Mouse (Mus musculus) natural killer cell, adult 2 months (primary cell): ENCODE measurements around the gene Gabrr2.

Source experiments
- DNase-seq, 2 experiments: peaks; one replicate each; pipeline ENCODE4 v3.0.0; 2022; ENCODE audit warnings: low spot score in 2 of 2

The Gabrr2 gene

DNA sequence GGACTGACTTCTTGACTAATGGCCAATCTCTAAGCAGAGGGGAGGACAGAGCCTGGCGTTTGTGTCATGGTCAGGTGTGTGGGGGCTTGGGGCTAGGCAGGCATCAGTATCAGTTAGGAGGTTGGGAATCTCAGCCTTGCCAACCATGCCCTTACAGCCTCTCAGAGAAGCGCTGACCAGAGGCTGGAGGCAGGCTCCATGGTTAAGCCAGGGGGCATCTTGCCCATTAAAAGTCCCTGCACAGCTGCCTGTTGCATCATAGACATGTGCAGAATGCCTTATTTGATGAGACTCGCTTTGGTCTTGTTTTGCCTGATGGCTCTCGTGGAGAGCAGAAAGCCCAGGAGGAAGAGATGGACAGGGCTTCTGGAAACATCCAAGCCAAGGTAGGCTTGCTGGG, at the start of gene Gabrr2:
Gene Gabrr2, plus strand, starts transcription at position 19 of the 400 bp plus-strand sequence.
- DNase-seq, result no peak

DNA sequence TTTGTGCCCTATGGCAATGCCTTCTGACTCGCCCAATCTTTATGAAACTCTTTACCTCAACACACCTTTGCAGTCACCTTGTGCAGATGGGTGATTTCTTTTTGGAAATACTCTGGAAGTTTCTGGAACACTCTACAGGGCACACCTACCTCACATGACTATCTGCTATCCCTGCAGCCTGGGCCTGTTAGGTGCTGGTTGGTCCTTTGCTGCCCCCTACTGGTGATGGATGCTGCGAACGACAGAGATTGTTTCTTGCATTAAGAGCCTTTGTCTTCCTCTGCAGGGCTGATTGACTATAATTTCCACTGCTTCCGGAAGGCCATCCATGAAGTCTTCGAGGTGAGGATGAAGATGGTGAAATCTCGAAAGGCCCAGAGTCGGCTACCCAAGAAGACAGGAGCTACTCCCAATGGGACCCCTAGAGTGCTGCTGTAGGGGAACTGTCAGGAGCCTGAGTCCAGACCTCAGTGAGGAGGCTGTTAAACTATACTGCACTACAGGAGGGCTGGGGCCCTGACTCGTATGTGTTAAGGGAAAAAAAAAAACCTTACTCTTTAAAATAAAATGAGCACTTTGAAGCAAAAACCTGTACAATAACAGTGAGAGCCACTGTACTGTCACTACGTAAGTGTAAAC, 44.3 kb upstream of the Gabrr2 start:
- peak; percentile 73 to 81 for DNase-seq

DNA sequence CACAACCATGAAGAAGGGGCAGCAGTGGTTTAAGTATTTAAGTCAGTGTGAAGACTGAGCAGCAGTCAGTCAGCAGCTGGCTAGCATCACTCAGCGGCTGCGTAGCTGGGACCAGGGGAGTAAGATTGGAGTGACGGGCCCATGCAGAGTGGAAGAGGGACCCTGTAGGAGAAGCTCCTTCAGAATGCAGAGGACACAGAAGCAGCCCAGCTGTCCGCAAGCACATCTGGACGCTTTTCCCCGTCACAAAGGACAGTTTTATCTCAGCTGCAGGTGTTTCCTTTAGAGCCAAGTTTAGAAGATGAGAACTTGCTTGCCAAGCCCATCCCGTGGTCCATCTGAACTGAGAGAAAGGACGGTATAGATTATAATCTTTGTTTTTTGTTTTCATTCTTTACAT, 38.4 kb upstream of the Gabrr2 start:
- no peak for DNase-seq

DNA sequence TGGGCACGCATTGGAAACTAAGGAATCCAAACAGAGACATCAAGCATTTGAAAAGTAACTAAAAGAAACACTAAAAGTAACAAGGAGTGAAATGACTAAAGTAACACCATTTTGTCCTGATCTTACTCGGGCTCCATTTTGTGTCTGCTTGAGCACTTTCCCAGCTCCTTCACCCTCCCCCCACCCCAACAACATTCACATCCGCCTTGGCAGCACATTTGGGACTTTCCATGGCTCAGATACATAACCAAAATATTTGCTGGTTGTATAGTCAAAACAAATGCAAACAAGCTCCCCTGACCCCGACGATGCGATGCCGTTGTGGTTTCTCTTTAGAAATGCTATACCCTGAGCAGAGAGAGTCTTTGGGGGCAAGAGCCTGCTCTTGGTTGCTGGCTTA, 33.7 kb upstream of the Gabrr2 start:
- DNase-seq, result no peak

DNA sequence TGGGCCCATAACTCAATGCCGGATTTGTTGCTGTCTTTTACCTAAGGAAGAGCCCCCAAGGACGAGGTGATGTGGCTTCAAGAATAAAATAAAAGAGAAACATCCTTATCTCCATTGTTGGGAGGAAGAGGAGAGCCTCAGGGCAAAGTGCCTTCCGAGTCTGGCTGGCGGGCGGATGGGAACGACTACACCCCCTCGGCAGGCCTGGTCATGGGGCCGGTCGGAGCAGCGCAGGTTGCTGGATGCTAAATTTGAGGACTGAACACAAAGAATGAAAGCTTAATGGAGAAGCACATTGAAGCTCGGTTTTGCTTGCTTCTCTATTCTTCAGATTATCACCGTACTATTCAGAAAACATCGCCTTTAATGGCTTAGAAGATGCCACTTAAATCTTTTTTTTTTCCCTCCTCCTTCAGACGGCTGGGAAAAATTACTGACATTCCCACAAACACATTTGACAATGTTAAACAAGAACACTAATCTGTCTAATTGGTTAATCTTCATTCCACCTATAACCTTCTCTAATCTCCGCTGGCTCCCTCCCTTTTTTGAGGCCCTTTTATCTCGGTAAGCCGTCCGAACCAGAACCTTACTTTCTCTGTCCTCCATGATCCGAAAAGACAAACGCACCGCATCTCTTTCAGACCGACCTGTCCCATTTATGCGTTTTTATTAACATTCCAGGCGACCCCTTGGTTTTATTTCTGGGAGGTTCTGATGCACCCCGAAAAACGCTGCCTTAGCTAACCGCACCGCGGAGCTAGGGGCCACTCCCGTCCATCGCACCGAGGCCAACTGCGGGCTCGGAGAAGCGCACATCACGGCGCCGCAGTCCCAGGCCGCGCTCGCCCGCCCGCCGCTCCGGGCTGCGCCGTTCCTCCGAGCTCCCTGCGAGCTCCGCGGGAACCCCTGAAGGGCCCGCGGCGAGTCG, 32.3 kb upstream of the Gabrr2 start:
- DNase-seq, result peak in 1 of 2 experiments; percentile 18

DNA sequence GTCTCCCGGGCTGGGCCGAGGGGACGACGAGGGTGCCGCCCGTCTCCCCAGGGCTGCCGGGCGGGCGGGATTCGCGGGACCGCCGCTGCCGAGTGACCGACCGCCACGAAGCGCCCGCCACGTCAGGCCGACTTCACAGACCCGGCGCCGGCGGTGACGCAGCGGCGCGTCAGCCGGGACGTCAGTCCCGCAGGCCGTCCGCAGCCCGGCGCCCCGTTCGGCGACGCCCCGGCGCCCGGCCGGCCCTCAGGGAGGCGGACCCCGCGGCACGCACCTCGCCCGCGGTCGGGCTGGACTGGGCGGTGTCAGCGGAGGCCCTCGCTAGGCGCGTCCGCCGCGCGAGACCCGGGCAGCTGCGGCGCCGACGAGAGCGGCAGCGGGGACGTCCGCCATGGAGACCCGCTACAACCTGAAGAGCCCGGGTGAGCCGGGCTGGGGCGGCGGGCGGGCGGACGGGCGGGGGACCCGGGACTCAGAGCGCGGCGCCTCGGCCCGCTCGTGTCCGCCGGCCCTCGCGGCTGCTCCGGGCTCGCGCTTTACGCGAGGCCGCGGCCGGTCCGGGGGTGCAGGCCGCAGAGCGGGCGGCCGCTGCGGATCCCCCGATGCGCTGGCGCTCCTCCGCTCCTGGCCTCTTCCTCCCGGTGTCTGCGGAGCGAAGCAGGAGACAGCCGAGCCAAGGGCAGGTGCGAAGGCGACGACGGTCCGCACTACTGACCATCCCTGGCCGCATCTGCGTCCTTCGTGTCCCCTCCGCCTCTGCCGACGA, 31.4 kb upstream of the Gabrr2 start, which contains the start of gene Ube2j1:
Gene Ube2j1, plus strand, starts transcription at position 222 of the 766 bp plus-strand sequence.
- DNase-seq, result peak; percentile 73 to 78

DNA sequence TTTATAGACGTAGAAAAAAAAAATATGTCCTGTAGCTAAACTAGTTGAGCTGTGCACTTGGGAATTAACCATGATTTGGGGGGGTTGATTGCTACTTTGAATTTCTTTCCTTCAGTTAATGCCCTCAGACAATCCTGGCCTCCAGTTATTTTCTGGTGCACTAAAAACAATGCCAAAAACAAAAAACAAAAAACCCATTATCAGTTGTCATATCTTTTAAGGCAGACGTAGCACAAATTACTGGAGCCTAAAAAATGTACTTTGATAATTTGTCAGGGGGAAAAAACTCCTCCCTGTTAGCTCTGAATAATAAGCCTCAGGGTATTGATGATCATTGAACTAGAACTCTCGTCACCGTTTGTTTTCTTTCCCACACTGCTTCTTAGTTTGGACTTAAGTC, 30.8 kb upstream of the Gabrr2 start:
- DNase-seq, result no peak

DNA sequence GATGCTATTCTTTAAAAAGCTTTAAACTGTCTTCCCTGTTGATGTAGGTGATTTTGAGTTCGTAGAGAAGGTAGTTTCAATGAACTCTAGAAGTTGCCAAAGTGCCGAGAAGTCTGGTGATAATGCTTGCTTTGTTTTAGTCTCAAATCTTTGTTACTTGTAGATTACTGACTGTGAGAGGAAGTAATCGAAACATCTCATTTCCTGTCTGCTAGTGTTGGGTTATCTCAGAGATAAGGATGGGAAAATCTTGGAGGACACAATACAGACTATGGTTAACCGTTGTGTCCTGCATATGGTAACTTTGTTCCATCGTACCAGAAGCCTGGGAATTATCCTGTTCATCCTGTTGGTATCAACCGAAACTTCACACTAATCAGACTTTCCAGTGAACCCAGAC, 29.3 kb upstream of the Gabrr2 start:
- no peak for DNase-seq

DNA sequence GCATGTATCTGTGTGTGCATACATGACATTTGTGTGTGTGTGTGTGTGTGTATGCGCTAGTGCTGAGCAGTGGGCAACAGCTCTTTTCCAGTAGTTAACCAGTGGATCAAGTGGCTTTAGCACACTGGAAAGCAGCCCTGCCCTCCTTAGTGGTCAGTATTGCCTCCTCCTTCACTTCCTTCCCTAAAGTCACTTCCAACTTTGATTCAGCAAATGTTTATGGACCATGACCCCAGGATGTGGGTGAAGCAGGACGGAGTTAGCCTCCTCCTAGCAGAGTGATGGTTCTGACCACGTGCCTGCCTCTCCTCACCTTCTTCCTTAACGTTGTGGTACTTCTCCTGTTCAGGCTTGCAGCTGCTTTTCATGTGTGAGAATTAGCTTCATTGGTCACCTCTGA, 23.0 kb upstream of the Gabrr2 start:
- no peak for DNase-seq

DNA sequence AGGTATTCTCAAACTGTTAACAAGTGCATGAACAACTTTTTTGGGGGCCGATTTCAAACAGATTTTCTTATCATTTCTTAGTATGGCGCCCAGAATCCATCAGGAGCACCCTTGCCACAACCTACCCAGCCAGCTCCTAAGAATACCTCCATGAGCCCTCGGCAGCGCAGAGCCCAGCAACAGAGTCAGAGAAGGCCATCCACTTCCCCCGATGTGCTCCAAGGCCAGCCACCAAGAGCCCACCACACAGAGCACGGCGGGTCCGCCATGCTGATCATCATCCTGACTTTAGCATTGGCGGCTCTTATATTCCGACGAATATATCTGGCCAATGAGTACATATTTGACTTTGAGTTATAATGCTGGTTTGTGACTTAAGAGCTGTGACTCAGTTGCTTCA, 13.2 kb upstream of the Gabrr2 start:
- DNase-seq, result no peak

DNA sequence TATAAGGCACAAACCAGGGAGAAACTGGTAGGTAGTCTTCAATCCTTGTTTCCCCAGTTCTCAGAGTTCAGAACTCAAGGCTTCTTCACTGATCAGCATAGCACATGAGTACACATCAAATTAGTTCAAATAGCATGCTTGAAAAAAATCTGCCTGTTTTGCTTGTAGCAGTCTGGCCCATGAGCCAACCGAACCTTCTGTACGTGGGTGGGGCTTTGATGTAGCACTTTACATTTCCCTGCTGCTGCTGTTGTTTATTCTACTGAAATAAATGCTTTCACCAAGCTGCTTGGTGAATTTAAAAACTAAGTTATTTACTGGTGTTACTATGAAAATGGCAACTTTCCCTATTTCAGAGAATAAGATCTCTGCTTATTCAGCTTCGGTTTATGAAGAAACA, 10.7 kb upstream of the Gabrr2 start:
- no peak for DNase-seq

DNA sequence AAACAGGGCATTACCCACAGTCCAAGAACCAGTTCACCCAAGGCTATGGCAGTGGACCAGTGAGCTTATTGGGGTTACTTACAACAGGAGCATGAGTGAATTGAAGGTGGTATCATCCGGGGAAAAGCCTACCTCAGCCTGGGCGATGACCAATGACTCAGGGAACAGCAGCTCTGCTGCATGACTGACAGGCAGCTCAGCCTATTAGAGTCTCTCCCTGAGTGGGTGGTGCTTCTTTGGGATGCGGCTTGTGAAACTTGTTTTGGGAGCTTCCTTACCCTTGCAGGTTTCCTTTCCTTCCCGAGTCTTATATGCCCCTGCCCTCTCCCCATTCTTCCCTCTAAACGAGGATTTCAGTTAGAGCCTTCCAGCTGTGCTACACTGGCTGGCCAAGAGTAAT, 10.1 kb upstream of the Gabrr2 start:
- no peak for DNase-seq

DNA sequence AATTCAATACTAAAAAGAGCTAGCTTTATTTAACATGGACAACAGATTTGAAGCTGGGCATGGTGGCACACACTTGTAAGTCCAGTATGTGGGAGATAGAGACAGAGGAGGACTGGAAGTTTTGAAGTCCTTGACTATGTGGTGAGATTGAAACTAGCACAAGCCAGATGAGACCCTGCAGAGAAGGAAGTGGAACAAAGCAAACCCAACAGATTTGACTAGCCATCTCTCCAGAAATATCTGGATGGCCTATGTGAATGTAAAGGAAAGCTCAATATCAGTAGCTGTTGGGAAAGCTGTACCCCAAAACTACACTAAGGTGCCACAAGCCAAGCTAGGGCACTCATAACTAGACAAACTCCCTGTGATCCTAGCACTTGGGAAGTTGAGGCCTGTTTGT, 8.4 kb upstream of the Gabrr2 start:
- DNase-seq, result no peak

DNA sequence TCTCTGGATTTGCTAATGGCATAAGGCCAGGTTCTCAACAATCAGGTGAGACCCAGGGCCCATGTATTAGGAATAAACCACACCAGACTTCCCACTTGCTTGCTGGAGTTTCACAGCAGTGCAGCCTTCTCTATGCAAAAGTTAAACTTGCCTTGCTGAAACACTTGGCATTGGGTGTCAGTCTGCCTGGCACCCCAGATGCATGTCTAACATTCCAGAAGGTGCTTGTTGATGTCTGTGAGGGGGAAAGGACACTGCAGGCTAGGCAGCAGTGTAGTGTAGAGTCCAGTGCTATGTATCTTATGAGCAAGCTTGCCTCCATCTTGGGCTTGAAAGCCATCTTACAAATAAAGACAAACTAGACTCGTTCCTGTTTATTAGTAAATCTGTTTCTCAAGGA, 6.5 kb upstream of the Gabrr2 start:
- DNase-seq, result no peak

DNA sequence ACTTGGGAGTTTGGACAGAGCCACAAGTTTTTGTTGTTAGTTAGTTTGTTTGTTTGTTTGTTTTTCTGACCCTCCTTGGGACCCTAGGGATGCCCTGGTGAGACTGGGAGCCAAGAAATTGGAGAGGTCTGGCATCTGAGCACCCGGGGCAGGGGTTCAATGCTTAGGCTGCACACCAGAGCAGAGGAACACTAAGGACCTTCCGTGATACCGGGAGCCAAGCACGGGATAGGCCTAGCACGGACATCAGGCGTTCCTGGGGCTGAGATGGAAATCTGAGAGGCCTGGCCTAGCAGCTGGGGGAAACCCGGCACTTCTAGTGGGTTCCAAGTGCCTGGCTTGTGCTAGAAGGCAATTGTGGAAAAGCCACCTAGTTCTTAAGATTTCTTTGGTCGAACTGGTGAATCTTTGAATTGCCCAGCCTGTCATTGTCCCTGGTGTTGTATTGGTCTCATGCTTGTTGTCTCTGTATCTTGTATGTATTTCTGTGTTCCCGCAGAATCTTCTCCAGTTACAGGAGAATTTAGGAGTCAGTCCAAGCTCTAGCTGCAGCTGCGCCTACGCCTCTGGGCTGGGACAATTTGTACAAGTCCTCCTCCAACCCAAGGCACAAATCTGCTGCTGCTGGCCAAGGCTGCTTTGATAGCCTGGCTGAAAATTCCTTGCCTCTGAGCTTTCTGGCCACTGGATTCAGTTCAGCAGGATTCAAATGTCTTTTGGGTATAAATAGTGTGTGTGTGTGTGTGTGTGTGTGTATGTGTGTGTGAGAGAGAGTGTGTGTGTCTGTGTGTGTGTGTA, 4.7 kb upstream of the Gabrr2 start:
- no peak for DNase-seq

DNA sequence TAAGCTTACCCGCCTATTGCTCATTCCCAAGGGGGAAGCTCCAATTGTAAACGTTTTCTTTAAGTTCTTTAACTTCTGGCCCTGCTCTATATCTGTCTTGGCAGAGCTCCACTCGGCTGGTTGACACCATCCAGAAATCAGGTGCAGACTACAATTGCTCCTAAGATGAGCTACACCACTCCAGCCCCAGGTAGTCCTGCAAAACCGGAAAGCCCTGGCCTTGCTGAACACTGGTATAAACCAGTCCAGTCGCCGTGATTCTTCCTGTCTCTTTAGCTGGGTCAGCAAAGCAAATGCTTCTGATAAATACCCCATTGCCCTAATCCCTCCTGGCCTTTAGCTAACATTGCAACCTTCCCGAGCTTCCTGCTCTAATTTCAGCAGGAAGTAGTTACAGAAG, 1.6 kb upstream of the Gabrr2 start:
- no peak for DNase-seq

DNA sequence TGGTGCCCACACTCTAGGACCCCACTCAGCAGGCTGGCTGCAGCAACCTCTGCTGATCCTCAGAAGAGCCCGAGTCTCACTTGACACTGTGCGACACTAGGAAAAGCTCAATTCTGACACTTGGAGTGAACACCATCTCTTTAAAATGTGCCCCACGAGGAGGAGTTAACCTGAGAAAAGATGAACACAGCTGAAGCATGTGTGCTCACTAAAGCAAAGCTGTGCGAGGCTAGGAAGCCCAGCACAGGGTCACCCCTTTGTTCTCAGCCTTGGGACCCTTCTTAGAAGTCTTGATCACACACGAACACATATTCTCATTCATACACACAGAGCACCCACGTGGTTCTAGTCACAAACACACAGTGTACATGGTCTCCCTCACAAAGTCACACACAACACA, 2.2 kb downstream of the Gabrr2 start:
- DNase-seq, result no peak

DNA sequence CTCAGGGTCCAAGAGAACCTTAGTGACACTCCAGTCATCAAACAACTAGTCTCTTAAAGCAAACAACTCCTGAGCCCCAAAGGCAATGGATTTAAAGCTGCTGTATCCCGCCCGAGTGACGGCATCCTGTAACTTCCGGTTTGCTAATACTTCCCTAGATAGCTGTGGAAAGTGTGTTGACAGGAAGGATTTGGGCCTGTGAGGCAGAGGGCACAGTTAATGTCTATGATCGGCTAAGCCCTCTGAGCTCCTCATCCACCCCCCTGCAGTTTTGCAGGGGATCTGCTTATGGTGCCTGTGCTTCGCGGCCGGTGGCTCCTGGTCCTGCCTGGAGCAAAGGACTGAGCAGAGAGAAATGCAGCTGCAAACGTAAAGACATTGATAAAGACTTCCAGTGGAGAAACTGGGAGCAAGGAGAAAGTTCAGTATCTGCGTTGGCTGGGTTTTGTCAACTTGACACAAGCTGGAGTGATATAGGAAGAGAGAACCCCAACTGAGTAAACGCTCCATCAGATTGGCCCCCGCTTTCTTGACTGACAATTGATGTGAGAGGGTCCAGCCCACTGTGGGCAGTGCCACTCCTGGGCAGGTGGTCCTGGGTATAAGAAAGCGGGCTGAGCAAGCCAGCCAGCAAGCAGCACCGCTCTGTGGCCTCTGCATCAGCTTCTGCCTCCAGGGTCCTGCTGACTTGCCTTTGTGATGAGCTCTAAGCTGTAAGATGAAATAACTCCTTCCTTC, 3.6 kb downstream of the Gabrr2 start:
- no peak for DNase-seq

DNA sequence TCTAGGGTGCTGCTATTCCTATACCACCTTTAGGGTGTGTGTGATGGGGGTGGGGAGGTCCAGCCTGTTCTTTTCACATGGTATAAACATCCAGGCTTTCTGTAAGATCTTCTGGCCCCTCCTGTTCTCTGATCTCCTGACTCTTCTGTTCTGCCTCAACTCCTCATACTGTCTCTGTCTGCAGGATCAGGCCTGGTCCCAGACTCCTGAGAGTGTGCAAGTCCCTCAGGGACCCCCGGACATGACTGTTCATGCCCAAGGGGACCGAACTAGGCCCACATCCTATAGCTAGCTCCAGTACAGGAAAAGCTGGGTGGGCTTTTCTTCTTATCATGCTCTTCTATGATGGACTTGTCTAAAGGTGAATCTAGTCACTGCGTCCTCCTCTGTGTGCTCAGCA, 4.5 kb downstream of the Gabrr2 start:
- no peak for DNase-seq

DNA sequence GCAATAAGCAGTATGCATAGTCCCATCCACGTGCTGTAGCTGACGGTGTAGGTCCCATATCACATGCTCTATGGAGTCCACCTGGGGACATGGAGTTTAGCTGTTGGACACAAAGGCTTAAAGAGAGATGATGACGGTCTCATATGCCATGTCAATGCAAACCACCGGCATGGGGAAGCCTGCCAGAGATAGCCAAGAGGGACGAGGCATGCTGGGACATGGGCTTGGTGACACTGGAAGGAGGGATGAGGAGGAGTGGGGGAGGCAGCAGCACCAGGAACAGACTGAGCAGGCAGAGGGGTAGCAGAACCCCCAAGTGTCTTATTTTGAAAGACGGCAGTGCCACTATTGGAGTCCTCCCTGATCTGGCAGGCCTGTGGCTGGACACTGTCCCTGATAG, 5.0 kb downstream of the Gabrr2 start:
- no peak for DNase-seq

DNA sequence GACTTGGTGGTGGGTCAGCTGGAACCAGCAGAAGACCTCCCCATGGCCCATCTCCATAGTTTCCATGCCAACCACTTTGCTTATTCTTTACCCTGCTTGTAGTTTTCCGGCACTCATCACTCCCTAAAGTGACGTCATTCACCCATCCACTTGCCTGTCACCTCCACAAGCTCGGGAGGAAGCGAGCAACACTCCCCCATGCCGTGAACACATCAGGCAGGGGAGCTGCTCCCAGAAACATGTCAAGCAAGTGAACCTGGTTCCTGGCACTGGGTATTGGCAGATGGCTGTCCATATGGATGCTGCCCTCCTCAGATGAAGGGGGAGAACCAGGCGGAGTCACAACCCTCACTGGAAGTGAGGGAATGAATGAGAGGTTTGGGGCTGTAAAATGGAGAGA, 6.1 kb downstream of the Gabrr2 start:
- DNase-seq, result no peak
